Mouse (Mus musculus) heart, postnatal 0 days (tissue): ENCODE data around the gene Zscan25.

Experiments
- CTCF ChIP-seq: IDR thresholded peaks from 2 replicates; pipeline ENCODE4 v1.5.1; 2016; ENCODE audit warnings: antibody characterized with exemption, control low read depth, low read depth
- EP300 ChIP-seq: IDR thresholded peaks from 2 replicates; pipeline ENCODE4 v1.6.1; 2016; ENCODE audit warnings: antibody characterized with exemption, low read depth

GRCm38 (mm10) chr5:145231367-145231871 is 48.9 kb upstream of the Zscan25 start, which contains the start of gene Zfp655:
- TF ChIP-seq CTCF (no peak), EP300 (peak; percentile 99)
